Mouse (Mus musculus): Measurements from ENCODE around the gene Pde10a. TPM values are rescaled to one million over a fixed set of nuclear protein-coding genes. Genes with fewer than 3 reads are reported as not detected.
A peak's percentile ranks its signal among the peaks of the same experiment; 100 is the strongest.

Gene Pde10a
- polyA plus RNA-seq, 1 experiment: 1.5 TPM

DNA sequence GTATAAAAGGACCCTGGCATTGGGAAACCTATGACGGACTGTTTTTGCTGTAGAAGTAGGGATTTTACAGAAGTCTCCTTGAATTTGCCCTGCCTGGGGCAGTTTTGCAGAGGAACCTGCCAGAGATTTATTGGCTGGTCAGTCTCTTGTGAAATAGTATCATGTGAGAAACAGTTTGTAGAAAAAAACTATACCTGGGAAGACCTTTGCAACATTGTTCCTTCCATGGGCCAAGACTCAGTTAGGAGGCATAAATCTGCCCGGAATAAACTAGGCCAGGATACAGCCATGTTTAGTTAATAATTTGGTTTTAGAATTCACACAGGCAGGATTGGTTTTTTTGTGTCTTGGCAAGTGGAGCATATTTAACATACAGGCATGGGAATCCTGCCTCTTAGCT, 458.4 kb downstream of the Pde10a start:
- WGBS: 90% methylated on average over 2 of the region's 2 CpGs
- H3K4me1 ChIP-seq (ENCODE audit: control insufficient read depth, insufficient read depth, insufficient read length): no peaks in the 10 kb centered on the region
- H3K27me3 ChIP-seq (ENCODE audit: control insufficient read depth, insufficient read depth, low read length): no peaks in the 10 kb centered on the region
- no peak overlapping the region for H3K27ac ChIP-seq (ENCODE audit: insufficient read depth, low read length)
- H3K4me3 ChIP-seq (ENCODE audit: extremely low read depth, insufficient read depth, insufficient read length): no peak overlapping the region
- no peaks in the 10 kb centered on the region for H3K36me3 ChIP-seq (ENCODE audit: control insufficient read depth, insufficient read depth, low read length)
- no peak for DNase-seq (ENCODE audit: low read depth in 1 of 2, low spot score in 2 of 2)
- TF ChIP-seq CTCF (IDR thresholded peaks at IDR 0.05; ENCODE audit: extremely low read depth, insufficient read depth, insufficient read length, insufficient replicate concordance): no peak

DNA sequence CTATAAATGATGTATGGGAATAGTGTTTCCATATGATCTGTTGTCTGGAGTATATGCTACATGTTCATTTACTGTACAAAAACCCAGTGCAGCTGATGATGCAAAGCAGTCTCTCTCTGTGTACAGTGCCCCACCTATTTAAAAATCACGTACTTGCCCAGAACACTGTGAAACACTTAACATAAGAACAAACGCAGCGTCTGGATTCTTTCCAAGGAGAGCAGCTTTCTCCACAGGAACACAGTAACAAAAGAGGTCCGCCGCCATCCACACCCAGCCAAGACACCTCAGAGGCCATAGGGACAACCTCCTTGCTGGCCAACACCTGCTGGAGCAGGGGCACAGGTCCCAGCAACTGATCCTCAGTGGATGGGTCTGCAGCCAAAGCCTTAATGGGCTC, 460.5 kb downstream of the Pde10a start:
- DNase-seq (ENCODE audit: low read depth in 1 of 2, low spot score in 2 of 2): no peak
- H3K36me3 ChIP-seq (ENCODE audit: control insufficient read depth, insufficient read depth, low read length): no peaks in the 10 kb centered on the region
- no peaks in the 10 kb centered on the region for H3K4me1 ChIP-seq (ENCODE audit: control insufficient read depth, insufficient read depth, insufficient read length)
- TF ChIP-seq POLR2A (IDR thresholded peaks at IDR 0.05; ENCODE audit: low read depth, low read length) (no peak), CTCF (IDR thresholded peaks at IDR 0.05; ENCODE audit: extremely low read depth, insufficient read depth, insufficient read length, insufficient replicate concordance) (no peak)
- H3K27ac ChIP-seq (ENCODE audit: insufficient read depth, low read length): no peak overlapping the region
- no peak overlapping the region for H3K4me3 ChIP-seq (ENCODE audit: extremely low read depth, insufficient read depth, insufficient read length)
- 85% methylated on average over 5 of the region's 5 CpGs for WGBS
- H3K27me3 ChIP-seq (ENCODE audit: control insufficient read depth, insufficient read depth, low read length): no peaks in the 10 kb centered on the region

DNA sequence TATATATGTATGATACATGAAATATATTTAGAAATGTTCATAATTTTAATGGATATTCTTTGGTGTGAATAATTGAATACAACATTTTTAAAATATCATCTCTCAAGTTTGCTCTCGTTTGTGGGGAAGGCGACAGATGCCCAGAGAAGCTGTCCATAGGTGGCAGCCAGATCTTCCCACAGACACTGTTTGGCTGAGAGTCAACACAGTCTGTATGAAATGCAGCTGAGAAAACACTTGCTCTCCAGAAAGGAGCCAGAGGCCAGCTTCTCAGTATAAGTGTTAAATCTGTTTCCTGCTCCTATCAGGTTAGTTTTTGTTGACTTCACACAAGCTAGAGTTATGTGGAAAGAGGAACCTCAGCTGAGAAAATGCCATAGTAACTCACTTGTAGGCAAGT, 461.4 kb downstream of the Pde10a start:
- Histone ChIP-seq H3K4me3 (ENCODE audit: extremely low read depth, insufficient read depth, insufficient read length) (no peak overlapping the region), H3K27me3 (ENCODE audit: control insufficient read depth, insufficient read depth, low read length) (no peaks in the 10 kb centered on the region), H3K27ac (ENCODE audit: insufficient read depth, low read length) (no peak overlapping the region), H3K36me3 (ENCODE audit: control insufficient read depth, insufficient read depth, low read length) (no peaks in the 10 kb centered on the region), H3K4me1 (ENCODE audit: control insufficient read depth, insufficient read depth, insufficient read length) (no peaks in the 10 kb centered on the region)
- WGBS: 50% methylated on average over 2 of the region's 2 CpGs
- no peak for DNase-seq (ENCODE audit: low read depth in 1 of 2, low spot score in 2 of 2)
- TF ChIP-seq CTCF (IDR thresholded peaks at IDR 0.05; ENCODE audit: extremely low read depth, insufficient read depth, insufficient read length, insufficient replicate concordance) (no peak), POLR2A (IDR thresholded peaks at IDR 0.05; ENCODE audit: low read depth, low read length) (no peak)

DNA sequence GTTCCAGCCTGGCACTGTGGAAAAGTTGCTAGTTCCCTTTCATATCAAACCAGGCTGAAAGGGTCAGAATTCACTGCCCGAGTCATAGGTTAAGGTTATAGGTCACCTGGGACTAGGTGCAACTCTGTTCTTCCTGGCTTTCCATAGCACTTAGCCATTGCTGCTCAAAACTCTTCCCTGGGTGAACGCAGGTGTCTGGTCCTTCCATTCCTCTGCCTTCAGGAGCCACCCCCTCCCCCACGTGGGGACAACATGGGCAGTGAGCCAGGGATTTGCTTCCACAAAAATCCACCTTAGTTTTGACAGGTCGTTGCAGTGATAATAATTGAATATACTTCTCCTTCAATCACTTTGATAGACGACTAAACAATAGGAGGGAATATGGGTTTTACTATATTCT, 462.2 kb downstream of the Pde10a start:
- DNase-seq (ENCODE audit: low read depth in 1 of 2, low spot score in 2 of 2): no peak
- Histone ChIP-seq H3K4me1 (ENCODE audit: control insufficient read depth, insufficient read depth, insufficient read length) (no peaks in the 10 kb centered on the region), H3K4me3 (ENCODE audit: extremely low read depth, insufficient read depth, insufficient read length) (no peak overlapping the region), H3K36me3 (ENCODE audit: control insufficient read depth, insufficient read depth, low read length) (no peaks in the 10 kb centered on the region), H3K27ac (ENCODE audit: insufficient read depth, low read length) (no peak overlapping the region), H3K27me3 (ENCODE audit: control insufficient read depth, insufficient read depth, low read length) (no peaks in the 10 kb centered on the region)
- TF ChIP-seq CTCF (IDR thresholded peaks at IDR 0.05; ENCODE audit: extremely low read depth, insufficient read depth, insufficient read length, insufficient replicate concordance): no peak
- no peak for TF ChIP-seq POLR2A (IDR thresholded peaks at IDR 0.05; ENCODE audit: low read depth, low read length)
- 85% methylated on average over 5 of the region's 5 CpGs for WGBS

DNA sequence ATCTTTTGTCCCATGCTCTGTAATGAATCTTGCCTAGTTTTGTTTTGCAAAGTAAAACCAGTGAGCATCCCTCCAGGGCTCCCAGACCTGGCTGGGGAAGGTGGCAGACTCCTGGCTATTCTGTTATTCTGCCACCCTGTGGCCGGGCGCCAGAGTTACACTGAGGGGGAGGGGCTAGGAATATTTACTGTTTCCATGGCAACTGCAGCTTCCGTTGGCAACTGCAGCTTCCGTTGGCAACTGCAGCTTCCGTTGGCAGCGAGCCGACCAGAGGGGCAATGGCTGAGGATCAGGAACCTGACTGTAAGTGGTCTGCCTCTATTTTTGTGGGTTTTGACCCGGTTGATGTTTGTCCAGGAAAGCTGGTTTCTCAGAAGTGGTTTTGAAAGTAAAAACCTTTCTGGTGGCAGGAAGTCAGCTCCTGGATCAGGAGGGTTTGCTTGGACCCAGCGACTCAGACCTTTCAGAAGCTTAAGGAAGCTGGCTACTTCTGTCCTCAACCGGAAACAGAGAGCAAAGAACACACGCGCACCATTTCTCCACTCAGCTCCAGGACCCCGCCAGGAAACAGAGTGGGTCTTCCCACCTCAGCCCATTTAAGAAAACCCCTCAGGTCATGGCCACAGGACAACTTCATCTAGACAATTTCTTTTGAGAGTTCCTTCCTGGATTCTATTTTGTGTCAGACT, 463.1 kb downstream of the Pde10a start, which contains the start of gene 1700010I14Rik:
Gene 1700010I14Rik (plus strand): TSS at position 215 of the 689 bp plus-strand sequence.
- no peaks in the 10 kb centered on the region for H3K4me1 ChIP-seq (ENCODE audit: control insufficient read depth, insufficient read depth, insufficient read length)
- H3K27me3 ChIP-seq (ENCODE audit: control insufficient read depth, insufficient read depth, low read length): no peaks in the 10 kb centered on the region
- WGBS: 2% methylated on average over 13 of the region's 13 CpGs
- TF ChIP-seq POLR2A (IDR thresholded peaks at IDR 0.05; ENCODE audit: low read depth, low read length) (no peak), CTCF (IDR thresholded peaks at IDR 0.05; ENCODE audit: extremely low read depth, insufficient read depth, insufficient read length, insufficient replicate concordance) (peak; percentile 60; the same call in 1 of the 2 replicates)
- peak within 1 kb of the TSS; percentile 64 for H3K4me3 ChIP-seq (ENCODE audit: extremely low read depth, insufficient read depth, insufficient read length)
- H3K27ac ChIP-seq (ENCODE audit: insufficient read depth, low read length): peak within 1 kb of the TSS; percentile 7; the same call in 1 of the 2 replicates
- peak; percentile 69 to 72 for DNase-seq (ENCODE audit: low read depth in 1 of 2, low spot score in 2 of 2)
- 0 out of 2 replicates have a peak, but pooled peaks cover 1% of the 10 kb centered on the region for H3K36me3 ChIP-seq (ENCODE audit: control insufficient read depth, insufficient read depth, low read length)

DNA sequence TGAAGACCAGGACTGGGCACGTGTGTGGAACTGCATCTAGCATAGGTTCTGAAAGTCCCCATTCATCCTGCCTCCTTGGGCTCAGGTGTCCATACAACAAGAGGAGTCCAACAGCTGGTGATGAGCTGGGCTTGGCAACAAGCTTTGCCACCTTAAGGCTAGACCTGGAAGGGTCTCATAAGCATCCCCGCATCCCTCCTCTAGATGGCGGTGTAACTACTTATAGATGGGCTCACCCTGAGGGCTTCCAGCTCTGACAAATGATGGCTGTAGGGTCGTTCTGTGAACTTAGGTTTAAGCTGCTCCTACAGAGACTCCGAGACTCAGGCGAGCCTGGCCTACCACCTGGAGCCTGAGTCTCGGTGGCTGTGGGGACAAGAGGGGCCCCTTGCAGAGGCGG, 466.0 kb downstream of the Pde10a start:
- TF ChIP-seq POLR2A (IDR thresholded peaks at IDR 0.05; ENCODE audit: low read depth, low read length) (no peak), CTCF (IDR thresholded peaks at IDR 0.05; ENCODE audit: extremely low read depth, insufficient read depth, insufficient read length, insufficient replicate concordance) (no peak)
- DNase-seq (ENCODE audit: low read depth in 1 of 2, low spot score in 2 of 2): peak in 1 of 2 experiments; percentile 32
- no peaks in the 10 kb centered on the region for H3K4me1 ChIP-seq (ENCODE audit: control insufficient read depth, insufficient read depth, insufficient read length)
- H3K36me3 ChIP-seq (ENCODE audit: control insufficient read depth, insufficient read depth, low read length): 0 out of 2 replicates have a peak, but pooled peaks cover 1% of the 10 kb centered on the region
- WGBS: 49% methylated on average over 8 of the region's 8 CpGs
- no peak overlapping the region for H3K27ac ChIP-seq (ENCODE audit: insufficient read depth, low read length)
- no peaks in the 10 kb centered on the region for H3K27me3 ChIP-seq (ENCODE audit: control insufficient read depth, insufficient read depth, low read length)
- H3K4me3 ChIP-seq (ENCODE audit: extremely low read depth, insufficient read depth, insufficient read length): no peak overlapping the region

DNA sequence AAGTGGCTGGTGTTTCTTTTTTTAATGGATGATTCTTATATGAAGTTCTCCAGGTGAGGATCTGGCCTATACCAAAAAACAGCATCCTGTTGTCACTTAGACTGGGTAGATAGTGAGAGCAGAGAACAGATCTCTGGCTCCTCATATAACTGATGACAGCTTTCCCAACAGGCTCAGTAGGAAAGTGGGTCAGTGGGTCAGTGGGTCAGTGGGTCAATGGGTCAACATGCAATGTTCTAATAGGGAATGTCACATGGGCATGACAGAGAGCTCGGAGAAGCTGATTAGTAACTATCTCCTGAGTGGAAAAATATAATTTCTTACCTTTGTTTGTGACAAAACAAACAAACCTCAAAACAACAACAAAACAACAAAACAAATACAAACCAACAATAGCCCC, 470.2 kb downstream of the Pde10a start:
- 85% methylated on average over 1 of the region's 1 CpGs for WGBS
- no peaks in the 10 kb centered on the region for H3K27me3 ChIP-seq (ENCODE audit: control insufficient read depth, insufficient read depth, low read length)
- no peak for DNase-seq (ENCODE audit: low read depth in 1 of 2, low spot score in 2 of 2)
- no peaks in the 10 kb centered on the region for H3K4me1 ChIP-seq (ENCODE audit: control insufficient read depth, insufficient read depth, insufficient read length)
- H3K36me3 ChIP-seq (ENCODE audit: control insufficient read depth, insufficient read depth, low read length): peaks cover 3% of the 10 kb centered on the region; the same call in 1 of the 2 replicates
- no peak overlapping the region for H3K27ac ChIP-seq (ENCODE audit: insufficient read depth, low read length)
- H3K4me3 ChIP-seq (ENCODE audit: extremely low read depth, insufficient read depth, insufficient read length): no peak overlapping the region
- TF ChIP-seq POLR2A (IDR thresholded peaks at IDR 0.05; ENCODE audit: low read depth, low read length) (no peak), CTCF (IDR thresholded peaks at IDR 0.05; ENCODE audit: extremely low read depth, insufficient read depth, insufficient read length, insufficient replicate concordance) (no peak)
